Comparison of ENCODE assay signal across 18 mouse cellular contexts in genomic region chr14:77508036-77508435, GRCm38 (mm10).
DNase-seq lines count a peak whose midpoint lies in the region; ATAC-seq and TF ChIP-seq lines count a peak whose summit lies in the region.
"Had no signal": no experiment of that assay in that cellular context is flagged by ENCODE, and none has a peak within 500 bp of the region (broad histone marks: within the 10 kb centered on the region; RNA-seq: fewer than 3 reads in every experiment).

No protein-coding gene starts in this region.

- no peak overlapping the region for H3K9ac ChIP-seq in heart, adult 2 months (ENCODE audit: low read depth, low read length)
- H3K9ac ChIP-seq in heart, embryonic 12.5 days, result no peak overlapping the region
- H3K9ac ChIP-seq: heart, embryonic 15.5 days; neural tube, embryonic 12.5 days had no signal

- intact Hi-C loops in heart, adult 2 months (cut with DNase I), result no loop called here

- TF ChIP-seq CTCF in heart, adult 2 months (IDR thresholded peaks at IDR 0.05), result no peak
- TF ChIP-seq CTCF in brain, embryonic 14.5 days (IDR thresholded peaks at IDR 0.05; ENCODE audit: borderline replicate concordance, extremely low read depth, insufficient read depth, insufficient read length), result no peak

- no peaks in the 10 kb centered on the region for H3K4me1 ChIP-seq in heart, adult 2 months (ENCODE audit: control insufficient read depth, insufficient read depth, low read length)
- H3K4me1 ChIP-seq in heart, embryonic 12.5 days (replicated peaks), result peaks cover 16% of the 10 kb centered on the region
- H3K4me1 ChIP-seq: neural tube, embryonic 12.5 days had no signal

- no peaks in the 10 kb centered on the region for H3K27me3 ChIP-seq in heart, adult 2 months (ENCODE audit: control insufficient read depth, insufficient read depth, low read length)
- H3K27me3 ChIP-seq in heart, embryonic 12.5 days (replicated peaks), result no peaks in the 10 kb centered on the region
- H3K27me3 ChIP-seq: heart, embryonic 15.5 days; megakaryocyte, embryonic 14.5 days; neural tube, embryonic 12.5 days had no signal

- H3K27ac ChIP-seq in heart, adult 2 months, result no peak overlapping the region
- H3K27ac ChIP-seq in heart, embryonic 12.5 days (ENCODE audit: poor library complexity, severe bottlenecking), result no peak overlapping the region
- H3K27ac ChIP-seq: heart, embryonic 15.5 days; neural tube, embryonic 12.5 days had no signal

- no peak for TF ChIP-seq POLR2A in heart, adult 2 months (IDR thresholded peaks at IDR 0.05; ENCODE audit: insufficient read depth, low read depth, low read length)
- TF ChIP-seq POLR2A in brain, embryonic 14.5 days (IDR thresholded peaks at IDR 0.05; ENCODE audit: borderline replicate concordance, extremely low read depth, insufficient read depth, insufficient read length, poor library complexity, severe bottlenecking), result no peak

- no peak overlapping the region for H3K4me3 ChIP-seq in heart, adult 2 months
- H3K4me3 ChIP-seq in heart, embryonic 12.5 days, result no peak overlapping the region
- H3K4me3 ChIP-seq: erythroblast, embryonic 14.5 days; heart, embryonic 15.5 days; megakaryocyte, embryonic 14.5 days; neural tube, embryonic 12.5 days had no signal

- peaks cover under 1% of the 10 kb centered on the region; the same call in 1 of the 2 replicates for H3K9me3 ChIP-seq in heart, embryonic 12.5 days (replicated peaks)
- H3K9me3 ChIP-seq: heart, embryonic 15.5 days had no signal

- no peak for ATAC-seq in heart, embryonic 12.5 days (ENCODE audit: insufficient number of reproducible peaks, low FRiP score)
- ATAC-seq: intestine, postnatal 0 days had no signal

- WGBS in heart, adult 2 months, result 45% methylated on average over 12 of the region's 12 CpGs
- WGBS in heart, embryonic 12.5 days, result 51% methylated on average over 12 of the region's 12 CpGs

- DNase-seq in heart, adult 2 months, result peak; percentile 36 to 59
- DNase-seq in brain, embryonic 14.5 days (ENCODE audit: low read depth), result peak; percentile 42
- DNase-seq in cerebellum, postnatal 10 days, result peak; percentile 70 to 71
- DNase-seq in heart, adult 9 months (ENCODE audit: low spot score in 2 of 2), result peak; percentile 23 to 35
- DNase-seq in thymus, postnatal 36 days, result no peak
- DNase-seq in thymus, postnatal 0 days (ENCODE audit: low spot score), result no peak
- DNase-seq in spleen, postnatal 4 days (ENCODE audit: low spot score in 2 of 2), result no peak
- DNase-seq: kidney, postnatal 25 days; layer of hippocampus, postnatal 36 days; lung, adult 18-20 months; thymus, postnatal 25 days had no signal

- TF ChIP-seq EP300 in heart, adult 2 months (IDR thresholded peaks at IDR 0.05; ENCODE audit: insufficient read depth, low read depth, low read length), result no peak

- no peaks in the 10 kb centered on the region for H3K79me2 ChIP-seq in heart, adult 2 months (replicated peaks; ENCODE audit: control insufficient read depth, insufficient read depth, low read length)

- no peak overlapping the region for H3K4me2 ChIP-seq in heart, embryonic 12.5 days
- H3K4me2 ChIP-seq: heart, embryonic 15.5 days; neural tube, embryonic 12.5 days had no signal

- H3K36me3 ChIP-seq in heart, adult 2 months (ENCODE audit: control insufficient read depth, insufficient read depth, low read length), result no peaks in the 10 kb centered on the region
- H3K36me3 ChIP-seq in heart, embryonic 12.5 days, result no peaks in the 10 kb centered on the region
- H3K36me3 ChIP-seq: G1E; heart, embryonic 15.5 days had no signal

Comparison
In these comparisons a context has a peak if more than half of its experiments do, and no peak if none do; other contexts are left out.
1. DNase-seq: peak in heart, adult 2 months (2 of 2), brain, embryonic 14.5 days (single experiment), cerebellum, postnatal 10 days (2 of 2) and heart, adult 9 months (2 of 2); none in thymus, postnatal 36 days (0 of 2), thymus, postnatal 0 days (single experiment) and spleen, postnatal 4 days (0 of 2).